In genomic region chr4:116985681-116986080, GRCm38 (mm10) we compare ENCODE assay signal across 23 mouse cellular contexts.
"Had no signal": no experiment of that assay in that cellular context is flagged by ENCODE, and none has a peak within 500 bp of the region (broad histone marks: within the 10 kb centered on the region; RNA-seq: fewer than 3 reads in every experiment).

No protein-coding gene starts in this region.

- H3K4me3 ChIP-seq: heart, embryonic 10.5 days; heart, embryonic 13.5 days; heart, embryonic 15.5 days; left cerebral cortex, adult 2 months; limb, embryonic 10.5 days; limb, embryonic 12.5 days; liver, embryonic 13.5 days; liver, embryonic 15.5 days had no signal

- H3K27me3 ChIP-seq: heart, embryonic 13.5 days; heart, embryonic 15.5 days; limb, embryonic 12.5 days; liver, embryonic 13.5 days; liver, embryonic 15.5 days had no signal

- H3K4me2 ChIP-seq: heart, embryonic 13.5 days; heart, embryonic 15.5 days; hindbrain, embryonic 14.5 days; limb, embryonic 12.5 days; liver, embryonic 11.5 days; liver, embryonic 13.5 days; liver, embryonic 15.5 days had no signal

- H3K9ac ChIP-seq: forebrain, postnatal 0 days; heart, embryonic 13.5 days; heart, embryonic 15.5 days; hindbrain, embryonic 14.5 days; limb, embryonic 12.5 days; liver, embryonic 13.5 days; liver, embryonic 15.5 days had no signal

- H3K9me3 ChIP-seq: heart, embryonic 10.5 days; heart, embryonic 13.5 days; heart, embryonic 15.5 days; limb, embryonic 10.5 days; limb, embryonic 12.5 days; liver, embryonic 13.5 days; liver, embryonic 15.5 days had no signal

- H3K27ac ChIP-seq: heart, embryonic 10.5 days; heart, embryonic 13.5 days; heart, embryonic 15.5 days; hindbrain, embryonic 14.5 days; left cerebral cortex, adult 2 months; limb, embryonic 10.5 days; limb, embryonic 12.5 days; liver, embryonic 13.5 days; liver, embryonic 15.5 days had no signal

- H3K4me1 ChIP-seq: limb, embryonic 10.5 days; limb, embryonic 12.5 days had no signal

- ATAC-seq: forebrain, postnatal 0 days; hindbrain, embryonic 16.5 days; intestine, embryonic 16.5 days had no signal

- DNase-seq: forebrain, postnatal 0 days; gastrocnemius, postnatal 14 days; gastrocnemius, postnatal 36 days; heart, postnatal 14 days; heart, postnatal 36 days; kidney, adult 11 months; kidney, adult 2 months; kidney, adult 9 months; kidney, postnatal 10 days; kidney, postnatal 4 days; layer of hippocampus, adult 9-11 months; liver, embryonic 13.5 days had no signal
